Mouse (Mus musculus): ENCODE data around the gene Tdrd12.

GRCm38 (mm10) chr7:35579849-35580248, 42.3 kb upstream of the Tdrd12 start:
- TF ChIP-seq E2F4 (IDR thresholded peaks at IDR 0.05; ENCODE audit: insufficient read depth) = no peak
- no peak for TF ChIP-seq POLR2A (IDR thresholded peaks at IDR 0.05; ENCODE audit: insufficient read length, low read depth)
- no peak for TF ChIP-seq USF1 (IDR thresholded peaks at IDR 0.05; ENCODE audit: low read depth)
- TF ChIP-seq MAX (IDR thresholded peaks at IDR 0.05; ENCODE audit: low read depth) = no peak
- no peak for TF ChIP-seq MYOG (IDR thresholded peaks at IDR 0.05; ENCODE audit: control insufficient read depth in 1 of 3, insufficient read depth in 1 of 3, insufficient read length in 2 of 3, low read depth in 2 of 3)

All from myocyte (in vitro differentiated cells).